Mouse (Mus musculus): ENCODE results near the gene Rgs16. TPM values are rescaled to one million over a fixed set of nuclear protein-coding genes. Genes with fewer than 3 reads are reported as not detected.

The Rgs16 gene
- polyA plus RNA-seq, 1 experiment from 2014 or later, result 0.34 TPM

DNA sequence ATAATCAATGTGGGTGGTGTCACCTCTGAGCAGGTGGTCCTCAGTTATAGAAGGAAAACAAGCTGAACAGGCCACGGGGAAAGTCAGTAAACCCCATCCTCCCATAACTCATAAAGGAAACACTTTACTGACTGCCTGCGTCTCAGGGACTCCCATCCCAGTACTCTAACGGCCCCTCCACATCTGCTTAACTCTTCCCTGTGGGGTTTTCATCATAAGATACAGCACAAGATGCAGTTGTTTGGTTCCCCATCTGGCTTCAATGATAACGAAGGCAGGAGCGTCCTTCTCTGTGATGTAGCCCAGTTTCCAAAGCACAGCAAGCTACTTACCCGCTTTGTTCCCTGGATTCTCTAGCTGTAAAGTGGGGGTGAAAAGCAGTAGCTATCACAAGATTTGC, 9.9 kb downstream of the Rgs16 start:
- DNase-seq (no peak), ATAC-seq (ENCODE audit: insufficient read depth) (no peak)
- Histone ChIP-seq H3K4me2 (peak overlapping the region; percentile 60), H3K36me3 (ENCODE audit: insufficient read depth) (no peaks in the 10 kb centered on the region), H3K27me3 (ENCODE audit: insufficient read depth, low read length) (no peaks in the 10 kb centered on the region), H3K4me1 (ENCODE audit: insufficient read depth) (peaks cover 14% of the 10 kb centered on the region; the same call in 1 of the 2 replicates), H3K9ac (peak overlapping the region; percentile 59; the same call in 1 of the 2 replicates), H3K9me3 (ENCODE audit: low read depth, low read length) (no peaks in the 10 kb centered on the region), H3K4me3 (ENCODE audit: low read depth, low read length) (peak overlapping the region; percentile 27; the same call in 1 of the 2 replicates), H3K27ac (ENCODE audit: low read depth) (0 out of 2 replicates have a peak overlapping the region, but pooled peaks have one; percentile 19)
- WGBS, result 38% methylated on average over 6 of the region's 6 CpGs
- no peak for TF ChIP-seq CTCF (IDR thresholded peaks at IDR 0.05; ENCODE audit: low read depth)

- H3K27ac ChIP-seq (ENCODE audit: low read depth), result peak overlapping the region; percentile 19; the same call in 1 of the 2 replicates
- peak overlapping the region; percentile 28 for H3K4me3 ChIP-seq (ENCODE audit: low read depth, low read length)
- ATAC-seq (ENCODE audit: insufficient read depth) (peak; percentile 11), DNase-seq (peak; percentile 53)
- H3K36me3 ChIP-seq (ENCODE audit: insufficient read depth), result no peaks in the 10 kb centered on the region
- TF ChIP-seq CTCF (IDR thresholded peaks at IDR 0.05; ENCODE audit: low read depth), result no peak
- no peaks in the 10 kb centered on the region for H3K9me3 ChIP-seq (ENCODE audit: low read depth, low read length)
- H3K4me2 ChIP-seq, result peak overlapping the region; percentile 61
- H3K9ac ChIP-seq, result peak overlapping the region; percentile 50
- H3K4me1 ChIP-seq (ENCODE audit: insufficient read depth), result peaks cover 14% of the 10 kb centered on the region; the same call in 1 of the 2 replicates
- 18% methylated on average over 13 of the region's 13 CpGs for WGBS
- H3K27me3 ChIP-seq (ENCODE audit: insufficient read depth, low read length), result no peaks in the 10 kb centered on the region
Measured at GRCm38 (mm10) chr1:153751763-153752301, 11.7 kb downstream of the Rgs16 start.

- Histone ChIP-seq H3K9me3 (ENCODE audit: low read depth, low read length) (no peaks in the 10 kb centered on the region), H3K4me2 (peak overlapping the region; percentile 61), H3K27ac (ENCODE audit: low read depth) (peak overlapping the region; percentile 19; the same call in 1 of the 2 replicates), H3K36me3 (ENCODE audit: insufficient read depth) (no peaks in the 10 kb centered on the region), H3K4me3 (ENCODE audit: low read depth, low read length) (peak overlapping the region; percentile 28), H3K9ac (0 out of 2 replicates have a peak overlapping the region, but pooled peaks have one; percentile 50), H3K4me1 (ENCODE audit: insufficient read depth) (peaks cover 14% of the 10 kb centered on the region; the same call in 1 of the 2 replicates), H3K27me3 (ENCODE audit: insufficient read depth, low read length) (no peaks in the 10 kb centered on the region)
- DNase-seq (no peak), ATAC-seq (ENCODE audit: insufficient read depth) (no peak)
- WGBS, result 85% methylated on average over 6 of the region's 6 CpGs
- TF ChIP-seq CTCF (IDR thresholded peaks at IDR 0.05; ENCODE audit: low read depth), result no peak
Measured at GRCm38 (mm10) chr1:153752521-153752920, 12.4 kb downstream of the Rgs16 start.

DNA sequence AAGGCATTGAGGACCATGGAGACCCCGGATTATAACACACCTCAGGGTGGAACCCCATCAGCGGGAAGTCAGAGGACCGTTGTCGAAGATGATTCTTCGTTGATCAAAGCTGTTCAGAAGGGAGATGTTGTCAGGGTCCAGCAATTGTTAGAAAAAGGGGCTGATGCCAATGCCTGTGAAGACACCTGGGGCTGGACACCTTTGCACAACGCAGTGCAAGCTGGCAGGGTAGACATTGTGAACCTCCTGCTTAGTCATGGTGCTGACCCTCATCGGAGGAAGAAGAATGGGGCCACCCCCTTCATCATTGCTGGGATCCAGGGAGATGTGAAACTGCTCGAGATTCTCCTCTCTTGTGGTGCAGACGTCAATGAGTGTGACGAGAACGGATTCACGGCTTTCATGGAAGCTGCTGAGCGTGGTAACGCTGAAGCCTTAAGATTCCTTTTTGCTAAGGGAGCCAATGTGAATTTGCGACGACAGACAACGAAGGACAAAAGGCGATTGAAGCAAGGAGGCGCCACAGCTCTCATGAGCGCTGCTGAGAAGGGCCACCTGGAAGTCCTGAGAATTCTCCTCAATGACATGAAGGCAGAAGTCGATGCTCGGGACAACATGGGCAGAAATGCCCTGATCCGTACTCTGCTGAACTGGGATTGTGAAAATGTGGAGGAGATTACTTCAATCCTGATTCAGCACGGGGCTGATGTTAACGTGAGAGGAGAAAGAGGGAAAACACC, 13.7 kb downstream of the Rgs16 start:
- Histone ChIP-seq H3K27me3 (ENCODE audit: insufficient read depth, low read length) (no peaks in the 10 kb centered on the region), H3K4me3 (ENCODE audit: low read depth, low read length) (no peak overlapping the region), H3K4me2 (peak overlapping the region; percentile 47), H3K9ac (no peak overlapping the region), H3K9me3 (ENCODE audit: low read depth, low read length) (no peaks in the 10 kb centered on the region), H3K36me3 (ENCODE audit: insufficient read depth) (no peaks in the 10 kb centered on the region), H3K27ac (ENCODE audit: low read depth) (no peak overlapping the region), H3K4me1 (ENCODE audit: insufficient read depth) (peaks cover 7% of the 10 kb centered on the region; the same call in 1 of the 2 replicates)
- DNase-seq, result peak; percentile 81
- peak; percentile 21; the same call in 1 of the 2 replicates for ATAC-seq (ENCODE audit: insufficient read depth)
- 42% methylated on average over 25 of the region's 25 CpGs for WGBS
- TF ChIP-seq CTCF (IDR thresholded peaks at IDR 0.05; ENCODE audit: low read depth), result peak; percentile 25; the same call in 1 of the 2 replicates

DNA sequence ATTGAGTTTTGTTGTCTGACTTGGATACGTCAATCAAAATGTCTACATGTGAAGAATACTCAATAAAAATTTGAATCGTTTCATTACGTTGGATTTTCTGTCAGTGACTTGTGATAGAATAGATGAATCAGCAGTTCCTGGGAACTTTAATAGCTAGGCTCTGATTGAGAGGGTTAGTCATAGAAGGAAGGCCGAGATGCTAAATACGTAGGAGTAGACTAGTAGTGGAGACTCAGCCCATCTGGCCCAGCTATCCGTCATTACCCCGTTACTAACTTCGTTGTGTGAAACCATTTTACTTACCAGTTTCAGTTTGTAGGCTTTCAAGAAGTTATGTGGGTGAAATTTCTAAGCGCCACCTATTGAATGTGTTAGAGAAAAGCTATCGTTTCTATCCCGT, 24.0 kb downstream of the Rgs16 start:
- no peak overlapping the region for H3K4me2 ChIP-seq
- H3K27me3 ChIP-seq (ENCODE audit: insufficient read depth, low read length), result no peaks in the 10 kb centered on the region
- TF ChIP-seq CTCF (IDR thresholded peaks at IDR 0.05; ENCODE audit: low read depth), result no peak
- 81% methylated on average over 11 of the region's 11 CpGs for WGBS
- DNase-seq, result no peak
- no peaks in the 10 kb centered on the region for H3K36me3 ChIP-seq (ENCODE audit: insufficient read depth)
- H3K27ac ChIP-seq (ENCODE audit: low read depth), result no peak overlapping the region
- no peak for ATAC-seq (ENCODE audit: insufficient read depth)
- no peaks in the 10 kb centered on the region for H3K4me1 ChIP-seq (ENCODE audit: insufficient read depth)
- no peaks in the 10 kb centered on the region for H3K9me3 ChIP-seq (ENCODE audit: low read depth, low read length)
- H3K9ac ChIP-seq, result no peak overlapping the region
- H3K4me3 ChIP-seq (ENCODE audit: low read depth, low read length), result no peak overlapping the region

- 53% methylated on average over 8 of the region's 8 CpGs for WGBS
- Histone ChIP-seq H3K4me3 (ENCODE audit: low read depth, low read length) (no peak overlapping the region), H3K27me3 (ENCODE audit: insufficient read depth, low read length) (no peaks in the 10 kb centered on the region)
Measured at GRCm38 (mm10) chr1:153766298-153766697, 26.1 kb downstream of the Rgs16 start.

DNA sequence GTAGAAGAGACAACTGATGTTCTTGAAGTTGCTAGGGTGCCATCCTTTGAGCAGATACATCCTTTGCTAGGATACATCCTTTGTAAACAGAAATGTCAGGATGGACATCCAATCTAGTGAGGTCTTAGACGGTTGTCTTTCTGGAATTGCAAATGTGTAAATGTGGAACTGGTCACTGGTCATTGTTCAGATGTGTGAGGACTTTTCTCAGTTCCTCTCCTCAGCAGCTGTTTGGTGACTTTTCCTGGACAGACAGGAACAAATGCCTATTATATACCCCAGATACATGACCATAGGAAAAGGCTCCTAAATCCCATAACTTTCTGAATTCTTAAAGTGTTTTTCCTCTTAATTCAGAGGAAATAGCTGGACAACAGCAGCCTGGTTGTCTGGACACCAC, 27.1 kb downstream of the Rgs16 start:
- H3K36me3 ChIP-seq (ENCODE audit: insufficient read depth), result no peaks in the 10 kb centered on the region
- H3K4me1 ChIP-seq (ENCODE audit: insufficient read depth), result no peaks in the 10 kb centered on the region
- DNase-seq (no peak), ATAC-seq (ENCODE audit: insufficient read depth) (no peak)
- H3K27ac ChIP-seq (ENCODE audit: low read depth), result no peak overlapping the region
- TF ChIP-seq CTCF (IDR thresholded peaks at IDR 0.05; ENCODE audit: low read depth), result no peak
- H3K9me3 ChIP-seq (ENCODE audit: low read depth, low read length), result no peaks in the 10 kb centered on the region
- no peak overlapping the region for H3K9ac ChIP-seq
- WGBS, result 78% methylated on average over 1 of the region's 1 CpGs
- no peaks in the 10 kb centered on the region for H3K27me3 ChIP-seq (ENCODE audit: insufficient read depth, low read length)
- no peak overlapping the region for H3K4me2 ChIP-seq
- H3K4me3 ChIP-seq (ENCODE audit: low read depth, low read length), result no peak overlapping the region

More at GRCm38 (mm10) chr1:153766298-153766697, 26.1 kb downstream of the Rgs16 start:
- H3K9me3 ChIP-seq (ENCODE audit: low read depth, low read length), result no peaks in the 10 kb centered on the region
- no peaks in the 10 kb centered on the region for H3K36me3 ChIP-seq (ENCODE audit: insufficient read depth)
- DNase-seq (no peak), ATAC-seq (ENCODE audit: insufficient read depth) (no peak)
- no peaks in the 10 kb centered on the region for H3K4me1 ChIP-seq (ENCODE audit: insufficient read depth)
- H3K27ac ChIP-seq (ENCODE audit: low read depth), result no peak overlapping the region
- no peak overlapping the region for H3K9ac ChIP-seq
- TF ChIP-seq CTCF (IDR thresholded peaks at IDR 0.05; ENCODE audit: low read depth), result no peak
- H3K4me2 ChIP-seq, result no peak overlapping the region
